Mouse (Mus musculus): ENCODE measurements around the gene Impg1.

Impg1 gene

DNA sequence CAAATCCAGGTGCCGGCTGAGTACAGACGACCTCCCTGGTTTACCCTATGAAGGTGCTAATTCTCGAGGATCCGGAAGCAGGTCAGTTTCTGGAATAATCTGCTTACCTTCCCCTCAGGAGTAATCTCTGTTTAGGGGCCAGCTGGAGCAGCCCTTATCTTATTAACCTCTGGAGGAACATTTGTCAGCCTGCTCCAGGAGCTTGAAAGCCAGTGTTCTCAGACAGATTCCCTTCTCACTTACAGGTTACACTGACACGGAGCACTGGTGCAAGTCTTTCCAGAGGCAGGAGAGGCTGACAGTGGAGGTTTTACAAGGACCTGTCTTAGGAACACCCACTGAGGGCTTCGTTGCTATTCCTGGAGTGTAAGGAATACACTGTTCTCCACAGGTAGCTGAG, at the start of gene Impg1:
TSS of gene Impg1 (minus strand) at position 101 of the 400 bp plus-strand sequence.
- DNase-seq (ENCODE audit: low spot score in 2 of 2), result no peak

DNA sequence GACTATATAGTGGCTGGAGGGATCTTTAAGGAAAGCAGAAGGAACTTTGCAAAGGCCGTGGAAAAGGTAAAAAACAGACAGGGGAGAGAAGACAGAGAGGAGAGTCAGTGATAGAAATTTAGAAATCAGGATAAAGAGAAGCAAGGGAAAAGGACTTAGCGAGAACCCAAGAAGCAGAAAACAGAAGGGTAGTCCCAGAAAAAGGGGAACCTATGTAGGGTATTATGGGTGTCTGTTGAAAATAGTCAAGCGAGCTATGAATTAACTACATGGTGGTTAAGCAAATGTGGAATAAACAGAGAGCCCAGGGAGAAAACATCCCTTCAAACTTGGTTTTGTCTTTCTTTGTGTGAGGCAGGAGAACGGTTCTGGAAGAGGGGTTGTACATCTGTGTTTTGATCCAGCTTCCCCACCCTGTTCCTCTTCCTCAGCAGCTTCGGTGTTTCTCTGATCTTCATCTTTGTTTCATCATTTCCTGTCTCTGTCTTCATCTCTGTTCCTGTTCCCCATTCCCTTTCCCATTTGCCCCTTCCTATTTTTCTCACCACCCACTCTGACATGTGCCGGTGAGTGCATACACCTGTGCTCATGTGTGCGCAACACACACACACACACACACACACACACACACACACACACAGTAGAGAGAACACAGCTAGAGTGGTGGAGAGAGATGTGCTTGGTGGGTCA, 44.3 kb upstream of the Impg1 start:
- no peak for DNase-seq (ENCODE audit: low spot score in 2 of 2)

DNA sequence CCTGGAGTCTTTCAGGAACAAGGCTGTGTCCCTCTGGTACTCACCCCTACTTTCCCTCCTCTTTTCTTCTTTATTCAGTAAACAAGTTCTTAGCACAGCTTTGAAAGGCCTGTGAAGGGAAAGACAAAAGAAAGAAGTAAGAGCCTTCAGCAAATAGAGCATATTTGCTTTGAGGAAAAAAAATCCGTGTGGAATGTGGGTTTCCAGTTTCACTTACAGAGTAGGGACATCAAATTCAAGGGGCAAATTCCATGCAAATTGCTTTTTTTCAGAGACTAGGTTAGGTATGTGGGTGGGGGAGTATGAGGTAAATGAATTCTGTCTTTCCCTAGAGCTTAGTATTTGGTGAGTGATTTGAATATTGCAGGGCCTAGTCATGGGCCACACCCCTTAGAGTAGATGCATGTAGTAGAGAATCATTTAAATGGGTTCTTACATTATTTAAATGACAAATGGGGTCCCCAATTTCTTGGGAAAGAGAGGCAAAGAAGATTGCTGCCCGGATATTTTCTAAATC, 39.3 kb upstream of the Impg1 start:
- DNase-seq (ENCODE audit: low spot score in 2 of 2), result no peak

DNA sequence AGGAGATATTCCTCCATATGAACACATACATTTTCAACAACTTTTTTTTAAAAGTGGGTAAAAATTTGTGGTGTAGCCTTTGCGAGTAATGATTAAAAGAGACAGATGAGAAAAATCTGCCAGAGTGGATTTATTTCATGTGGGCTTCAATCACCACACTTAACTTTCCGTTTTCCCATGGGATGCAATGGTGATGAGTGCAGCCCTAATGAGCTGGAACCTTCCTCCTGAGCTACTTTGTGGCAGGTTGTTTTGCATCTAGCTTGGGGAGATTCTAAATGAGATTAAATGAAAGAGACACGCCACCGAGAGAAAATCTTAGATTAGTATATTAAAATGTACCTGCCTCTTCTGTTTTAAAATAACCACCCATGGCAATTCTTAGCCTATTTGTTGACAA, 26.3 kb upstream of the Impg1 start:
- no peak for DNase-seq (ENCODE audit: low spot score in 2 of 2)

DNA sequence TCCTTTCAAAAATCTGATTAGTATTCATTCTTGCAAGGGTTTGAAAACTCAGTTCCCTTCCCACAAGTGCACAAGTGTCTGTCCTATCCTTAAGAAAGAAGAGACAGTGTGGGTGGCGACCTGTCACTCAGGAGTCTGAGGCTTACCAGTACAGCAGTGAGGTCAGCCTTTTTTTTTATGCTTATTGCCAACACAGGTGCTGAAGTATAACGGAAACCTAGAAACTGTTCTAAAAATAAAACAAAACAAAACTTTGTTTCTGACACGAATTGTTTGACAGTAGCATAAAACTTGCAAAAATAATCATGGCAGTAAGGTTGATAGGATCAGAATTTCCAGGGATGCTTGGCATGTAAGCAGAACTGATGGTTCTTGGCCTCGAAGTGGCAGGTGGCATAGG, 4.9 kb downstream of the Impg1 start:
- no peak for DNase-seq (ENCODE audit: low spot score in 2 of 2)

DNA sequence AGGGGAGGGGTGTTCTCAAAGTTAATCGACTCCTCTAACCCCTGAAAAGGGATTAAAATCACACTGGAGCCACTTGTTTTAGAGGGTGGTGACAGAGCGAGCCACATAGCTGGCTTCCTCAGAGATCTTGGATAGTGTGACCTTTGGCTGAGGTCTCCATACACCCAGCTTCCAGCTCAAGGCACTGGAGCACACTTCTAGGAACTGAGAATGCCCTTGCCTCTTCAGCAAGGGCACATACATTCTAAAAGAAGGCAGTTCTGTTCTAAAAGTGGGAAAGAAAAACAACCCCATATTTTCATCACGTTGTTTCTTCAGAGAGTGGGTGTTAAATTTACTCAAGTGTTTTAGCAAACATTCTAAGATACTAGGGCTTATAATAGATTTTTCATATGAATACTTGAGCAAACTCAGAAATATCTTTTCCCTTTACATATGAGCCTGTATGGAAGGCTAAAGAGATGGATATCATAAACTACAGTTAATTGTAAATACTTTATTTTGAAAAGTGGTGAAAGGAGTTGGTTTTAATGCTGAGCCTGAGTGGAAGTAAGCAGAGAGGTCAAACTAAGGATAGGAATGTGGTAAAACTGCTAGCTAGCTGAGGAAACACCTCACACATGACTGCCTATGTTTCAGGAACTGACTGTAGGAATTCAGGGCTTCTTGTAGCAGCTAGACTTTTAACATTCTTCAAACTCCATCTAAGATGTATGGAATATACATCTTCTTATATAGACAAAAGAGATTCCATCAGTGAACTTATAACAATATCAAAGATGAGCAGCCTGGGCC, 14.6 kb downstream of the Impg1 start:
- DNase-seq (ENCODE audit: low spot score in 2 of 2), result no peak

DNA sequence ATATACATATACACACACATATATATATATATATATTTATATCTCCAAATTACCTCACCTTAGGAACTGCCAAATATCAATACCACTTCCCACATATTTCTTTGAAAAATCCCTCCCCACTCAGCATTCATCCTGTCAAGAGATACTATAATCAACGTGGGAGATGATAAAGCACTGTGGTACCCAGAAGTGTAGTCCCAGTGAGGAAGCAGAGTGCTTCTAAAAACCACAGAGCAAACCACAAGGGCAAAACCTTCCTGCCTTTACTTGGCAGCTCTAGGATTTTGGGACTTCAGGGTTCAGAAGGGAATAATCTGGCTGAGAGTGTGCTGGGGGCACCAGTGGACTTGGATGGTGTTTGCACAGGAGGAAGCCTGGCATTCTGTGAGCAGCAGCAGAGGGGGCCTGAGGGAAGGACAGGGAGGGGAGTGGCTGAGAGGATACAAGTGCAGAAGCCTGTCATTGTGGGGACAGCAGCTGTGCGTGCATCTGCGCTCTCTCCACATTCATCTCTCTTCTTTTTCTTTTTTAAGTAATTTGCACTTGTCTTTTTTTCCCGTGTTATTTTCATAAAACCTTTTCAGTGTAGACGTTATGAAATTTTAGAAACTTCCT, 24.1 kb downstream of the Impg1 start:
- no peak for DNase-seq (ENCODE audit: low spot score in 2 of 2)

DNA sequence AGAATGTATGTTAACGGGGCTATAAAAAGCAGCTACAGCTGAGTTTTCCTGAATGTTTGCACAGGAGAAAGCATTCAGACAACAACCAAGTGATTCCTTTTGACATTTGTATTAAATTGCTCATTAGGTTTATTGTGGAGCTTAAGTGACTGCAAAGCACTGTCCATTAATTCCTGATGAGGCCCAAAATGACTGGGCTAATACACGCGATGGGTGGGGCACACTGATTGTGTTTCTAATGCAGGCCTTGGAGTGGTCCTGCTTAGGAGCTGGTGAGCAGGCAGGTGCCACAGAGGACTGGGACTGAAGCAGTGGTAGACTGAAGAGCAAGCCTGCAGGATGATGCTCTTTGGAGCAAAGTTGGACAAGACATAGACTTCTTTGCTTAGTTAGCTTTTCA, 73.9 kb downstream of the Impg1 start:
- no peak for DNase-seq (ENCODE audit: low spot score in 2 of 2)

DNA sequence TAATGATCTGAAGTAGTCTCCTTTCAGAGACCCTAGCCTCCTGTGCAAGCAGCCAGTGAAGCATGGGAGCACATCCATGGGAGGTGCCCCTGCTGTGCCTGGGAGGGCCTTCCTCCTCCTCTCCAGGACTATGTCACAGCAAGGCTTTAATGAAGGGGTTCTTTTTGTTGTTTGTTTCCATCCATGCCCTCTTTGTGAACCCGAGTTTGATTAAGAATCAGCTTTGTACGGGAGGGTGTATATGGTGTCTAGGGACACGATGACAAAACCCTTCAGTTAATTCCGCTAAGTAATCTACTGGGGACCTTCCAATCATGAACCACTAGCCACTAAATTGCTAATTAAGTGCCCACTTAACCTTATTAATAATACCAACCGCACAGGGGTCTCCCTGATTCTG, 74.3 kb downstream of the Impg1 start:
- no peak for DNase-seq (ENCODE audit: low spot score in 2 of 2)

DNA sequence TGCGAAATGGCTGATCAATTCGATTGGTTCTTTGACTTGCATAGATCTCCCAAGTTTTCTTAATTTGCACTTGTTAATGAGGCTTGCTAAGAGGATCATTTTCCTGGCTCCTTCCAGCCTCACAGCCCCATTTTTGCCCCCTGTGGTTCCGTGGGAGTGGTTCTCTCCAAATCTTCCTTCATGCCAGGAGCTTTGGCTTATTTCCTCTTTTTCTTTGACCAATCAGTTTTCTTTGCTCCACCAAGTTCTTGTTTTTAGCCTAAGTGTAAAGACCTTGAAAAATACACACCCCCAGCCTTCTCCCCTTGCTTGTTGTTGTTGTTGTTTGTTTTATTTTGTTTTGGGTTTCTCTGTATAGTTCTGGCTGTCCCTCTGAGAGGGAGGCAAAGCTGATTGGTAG, 77.4 kb downstream of the Impg1 start:
- no peak for DNase-seq (ENCODE audit: low spot score in 2 of 2)

DNA sequence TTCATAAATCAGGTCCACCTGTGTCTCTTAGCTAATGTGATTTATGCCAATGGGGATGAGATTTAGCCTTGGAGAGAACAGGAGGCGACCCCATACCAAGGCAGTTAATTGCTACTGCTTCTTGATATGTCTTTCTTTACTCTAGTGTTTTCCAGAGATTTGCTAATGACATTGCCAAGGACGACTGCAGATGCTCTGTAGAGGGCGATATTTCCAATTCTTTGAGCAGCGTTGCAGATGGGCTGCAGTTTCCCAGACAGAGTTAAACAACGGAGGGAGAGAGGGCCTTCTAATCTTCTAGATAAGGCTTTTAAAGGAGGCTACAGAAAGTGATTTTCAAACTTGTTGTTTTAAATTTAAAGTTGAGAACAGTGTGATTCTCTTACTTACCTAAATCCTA, 78.8 kb downstream of the Impg1 start:
- DNase-seq (ENCODE audit: low spot score in 2 of 2), result no peak

DNA sequence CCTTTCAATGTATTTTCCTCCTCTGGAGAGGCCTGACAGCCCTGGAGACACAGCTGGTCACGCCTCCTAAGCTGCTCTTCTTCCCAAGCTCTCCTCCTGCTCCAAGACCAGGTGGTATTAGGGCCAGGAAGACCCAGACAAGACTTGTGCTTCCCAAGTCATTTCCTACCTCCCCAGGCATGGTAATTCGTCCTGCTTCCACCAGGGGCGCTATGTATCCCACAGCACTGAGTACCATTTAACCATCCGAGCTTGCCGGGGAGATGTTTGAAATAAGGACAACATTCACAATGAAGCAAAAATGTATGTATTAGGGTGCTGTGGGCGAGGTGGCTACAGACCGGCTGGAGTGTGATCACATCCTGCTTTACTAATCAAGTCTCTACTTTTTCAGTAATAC, 79.3 kb downstream of the Impg1 start:
- DNase-seq (ENCODE audit: low spot score in 2 of 2), result no peak

DNA sequence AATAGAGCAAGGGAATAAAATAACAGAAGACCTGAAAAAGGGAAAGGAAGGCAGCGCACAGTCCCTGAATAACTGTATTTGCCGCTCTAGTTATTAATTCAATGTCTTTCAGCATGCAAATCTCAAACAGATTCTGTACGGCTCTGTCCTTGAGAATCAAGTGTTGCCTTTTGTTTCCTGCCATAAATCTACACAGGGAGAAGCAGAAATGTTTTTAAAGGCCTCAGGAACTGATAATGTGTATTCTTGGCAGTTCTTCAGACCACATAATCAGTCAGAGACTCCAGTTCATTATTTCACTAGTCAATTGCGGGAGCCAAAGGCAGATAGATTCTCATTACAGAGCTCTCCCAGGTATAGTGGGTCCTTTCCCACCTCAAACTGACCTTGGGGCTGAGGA, 82.6 kb downstream of the Impg1 start:
- DNase-seq (ENCODE audit: low spot score in 2 of 2), result no peak

DNA sequence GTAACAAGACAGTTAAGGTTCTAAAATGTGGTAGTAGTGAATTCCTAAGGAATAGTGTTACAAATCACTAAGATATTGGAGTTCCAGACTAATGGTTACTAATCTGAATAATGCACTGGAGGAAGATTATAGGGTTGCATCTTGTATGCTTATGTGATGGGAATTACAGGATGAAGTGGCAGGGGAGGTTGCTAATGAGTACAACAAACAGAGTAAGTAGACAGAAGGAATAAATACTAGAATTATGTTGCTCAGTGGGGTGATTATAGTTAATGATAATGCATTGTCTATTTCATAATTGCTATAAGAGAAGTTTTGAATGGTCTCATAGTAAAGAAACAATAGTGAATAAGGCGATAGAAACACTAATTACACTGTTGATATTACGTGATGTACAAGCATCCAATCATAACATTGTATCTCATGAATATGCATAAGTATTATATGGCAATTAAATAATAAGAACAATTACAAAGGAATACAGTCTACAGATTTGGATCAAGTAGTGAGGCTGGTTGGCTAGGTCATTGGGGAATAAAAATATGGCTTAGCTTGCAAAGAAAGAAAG, 85.1 kb downstream of the Impg1 start:
- no peak for DNase-seq (ENCODE audit: low spot score in 2 of 2)

DNA sequence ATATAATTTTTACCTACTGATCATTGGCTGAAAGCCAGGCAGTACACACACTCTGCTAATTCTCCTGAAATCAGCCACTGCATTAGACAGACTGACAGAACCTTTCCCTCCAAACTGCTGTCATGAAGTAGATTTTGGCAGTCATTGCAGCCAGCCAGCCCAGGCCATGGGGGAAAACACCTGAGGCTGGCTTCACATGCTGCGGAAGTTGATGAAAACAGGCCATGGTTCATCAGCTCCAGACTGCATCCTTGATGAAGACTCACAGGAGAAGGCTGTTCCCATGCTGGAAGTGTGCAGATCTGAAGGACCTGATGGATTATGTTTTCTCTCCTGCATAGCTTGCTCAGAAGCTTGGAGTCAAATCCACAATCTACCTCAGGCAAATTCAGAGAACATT, 91.2 kb downstream of the Impg1 start:
- DNase-seq (ENCODE audit: low spot score in 2 of 2), result no peak

DNA sequence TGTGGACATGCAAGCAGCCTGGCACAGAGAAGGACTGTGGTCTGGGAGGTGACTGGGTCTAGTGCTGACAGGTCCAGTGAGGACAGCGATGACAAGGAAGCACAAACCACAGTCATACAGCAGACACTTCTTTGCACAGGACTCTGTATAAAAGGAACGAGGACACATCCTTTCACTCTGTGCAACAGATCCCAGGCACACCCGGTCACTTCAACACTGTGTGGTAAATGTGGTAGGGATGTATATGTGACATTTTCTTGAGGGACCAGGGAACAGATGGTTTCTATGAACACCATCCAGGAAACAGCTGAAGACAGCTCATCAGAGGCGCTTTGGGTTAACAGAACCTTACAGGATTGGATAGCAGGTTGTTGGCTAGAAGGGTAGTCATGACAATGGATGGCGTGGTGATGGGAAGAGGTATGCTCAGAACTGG, 92.0 kb downstream of the Impg1 start:
- no peak for DNase-seq (ENCODE audit: low spot score in 2 of 2)

DNA sequence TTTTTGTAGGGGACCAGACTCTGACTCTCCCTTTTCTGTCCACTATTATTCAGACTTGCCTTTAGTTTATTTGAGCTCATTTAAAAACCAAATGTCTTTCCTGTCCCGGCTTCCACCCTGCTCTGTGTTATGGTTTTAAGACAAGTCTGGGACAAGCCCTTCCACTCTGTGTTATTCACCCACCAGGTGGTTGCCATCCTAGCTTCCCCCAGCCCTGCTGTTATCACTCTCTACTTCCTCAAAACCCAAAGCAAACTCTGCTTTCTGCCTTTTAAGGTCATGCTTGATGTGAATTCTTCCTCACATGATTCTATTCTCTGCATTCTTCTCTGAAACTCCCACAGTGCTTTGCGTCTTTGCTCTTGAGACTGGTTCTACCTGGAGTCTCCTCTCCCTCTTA, 96.6 kb downstream of the Impg1 start:
- DNase-seq (ENCODE audit: low spot score in 2 of 2), result no peak

DNA sequence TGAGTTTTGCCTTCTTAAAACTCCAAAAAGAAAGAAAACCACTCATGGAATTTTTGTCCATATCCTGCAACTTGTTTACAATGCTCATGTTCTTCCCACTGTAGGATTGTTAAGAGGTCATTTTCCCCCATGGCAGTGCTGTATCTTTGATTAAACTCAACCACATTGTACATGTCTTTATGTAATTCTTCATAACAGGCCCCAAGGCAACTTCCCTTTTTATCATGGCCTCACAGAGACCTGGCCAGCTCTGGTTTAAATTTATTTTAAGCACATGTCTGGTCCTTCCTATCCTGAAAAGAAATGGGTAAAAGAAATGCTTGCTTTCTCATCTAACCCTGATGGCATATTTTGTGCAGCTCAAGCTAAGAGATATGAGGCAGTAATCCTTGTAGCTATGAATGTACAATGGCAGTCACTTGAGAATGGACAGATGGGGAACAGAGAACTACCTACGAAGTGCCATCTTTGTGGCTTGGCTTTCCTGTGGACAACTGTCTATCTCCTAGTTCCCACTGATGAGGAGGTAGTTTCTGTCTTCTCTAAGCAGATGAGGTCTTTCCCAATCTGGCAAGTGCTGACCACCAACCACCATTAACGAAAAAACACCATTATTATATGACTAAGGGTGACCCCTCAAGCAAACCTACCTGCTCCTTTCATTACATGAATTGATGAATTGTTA, 97.6 kb downstream of the Impg1 start:
- no peak for DNase-seq (ENCODE audit: low spot score in 2 of 2)

DNA sequence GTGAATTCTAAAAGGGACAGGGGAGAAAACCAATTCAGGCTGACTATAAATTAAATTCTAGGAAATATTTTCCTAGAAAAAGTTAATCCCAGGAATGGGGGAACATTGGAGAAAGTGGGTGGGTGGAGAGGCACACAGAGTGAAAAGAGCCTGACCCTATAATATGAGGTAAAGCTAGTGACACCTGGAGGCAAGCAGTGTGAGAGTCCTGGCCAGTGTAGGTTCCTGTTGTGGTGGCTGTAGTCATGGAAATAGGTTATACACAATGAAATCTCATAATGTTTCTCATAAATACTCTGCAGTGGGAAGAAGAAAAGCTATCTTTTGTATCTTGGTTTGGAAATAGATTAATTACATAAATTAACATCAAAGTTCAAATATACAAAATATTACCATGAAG, 105.2 kb downstream of the Impg1 start:
- no peak for DNase-seq (ENCODE audit: low spot score in 2 of 2)

DNA sequence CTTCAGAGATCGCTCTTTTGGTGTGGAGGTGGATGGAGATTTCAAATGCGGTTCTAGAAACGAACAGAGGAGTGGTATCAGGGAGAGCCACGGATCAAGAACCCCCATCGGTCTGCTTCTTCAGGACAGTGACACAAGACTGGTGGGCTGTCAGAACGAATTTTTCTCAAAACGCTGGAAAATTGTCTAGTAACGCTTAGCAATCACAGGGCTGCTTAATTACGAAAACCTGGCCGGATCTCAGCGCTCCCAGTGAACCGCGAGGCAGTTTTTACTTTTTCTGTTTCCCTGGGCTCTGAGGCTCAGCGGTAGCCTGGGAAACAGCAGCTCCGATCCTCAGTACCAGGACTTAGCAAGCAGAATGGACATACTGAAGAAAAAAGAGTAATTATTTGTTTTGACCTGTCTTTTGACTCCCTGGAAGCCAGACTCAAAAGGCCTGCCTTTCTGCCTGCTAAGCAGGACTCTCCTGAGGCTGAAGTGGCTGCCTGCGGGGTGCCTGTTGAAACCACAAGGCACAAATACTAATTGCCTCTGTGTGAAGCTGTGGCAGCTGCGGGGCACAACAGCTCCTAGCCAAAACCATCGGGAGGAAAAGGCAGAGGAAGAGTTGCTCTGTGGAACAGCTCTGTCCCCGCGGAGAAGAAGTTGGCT, 113.5 kb downstream of the Impg1 start:
- no peak for DNase-seq (ENCODE audit: low spot score in 2 of 2)

DNA sequence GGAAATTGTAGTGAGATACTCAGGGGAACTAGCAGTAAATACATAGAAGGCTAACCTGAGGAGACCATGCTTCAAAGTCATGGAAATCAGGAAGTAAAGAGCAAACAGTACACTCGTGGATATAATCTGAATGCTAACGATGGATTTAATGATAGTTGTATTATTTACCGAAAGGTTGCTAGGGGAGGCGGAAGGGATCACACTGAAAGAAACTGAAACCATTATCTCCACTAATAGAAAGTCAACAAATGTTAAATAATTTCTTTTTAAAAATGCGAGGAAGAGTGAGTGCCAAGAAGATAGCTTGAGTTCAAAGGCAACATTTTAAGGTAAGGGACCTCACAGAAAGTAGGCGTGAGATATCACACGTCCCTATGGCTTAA, 114.0 kb downstream of the Impg1 start:
- DNase-seq (ENCODE audit: low spot score in 2 of 2), result no peak
